ENCODE assay signal across 13 mouse cellular contexts in the genomic region with DNA sequence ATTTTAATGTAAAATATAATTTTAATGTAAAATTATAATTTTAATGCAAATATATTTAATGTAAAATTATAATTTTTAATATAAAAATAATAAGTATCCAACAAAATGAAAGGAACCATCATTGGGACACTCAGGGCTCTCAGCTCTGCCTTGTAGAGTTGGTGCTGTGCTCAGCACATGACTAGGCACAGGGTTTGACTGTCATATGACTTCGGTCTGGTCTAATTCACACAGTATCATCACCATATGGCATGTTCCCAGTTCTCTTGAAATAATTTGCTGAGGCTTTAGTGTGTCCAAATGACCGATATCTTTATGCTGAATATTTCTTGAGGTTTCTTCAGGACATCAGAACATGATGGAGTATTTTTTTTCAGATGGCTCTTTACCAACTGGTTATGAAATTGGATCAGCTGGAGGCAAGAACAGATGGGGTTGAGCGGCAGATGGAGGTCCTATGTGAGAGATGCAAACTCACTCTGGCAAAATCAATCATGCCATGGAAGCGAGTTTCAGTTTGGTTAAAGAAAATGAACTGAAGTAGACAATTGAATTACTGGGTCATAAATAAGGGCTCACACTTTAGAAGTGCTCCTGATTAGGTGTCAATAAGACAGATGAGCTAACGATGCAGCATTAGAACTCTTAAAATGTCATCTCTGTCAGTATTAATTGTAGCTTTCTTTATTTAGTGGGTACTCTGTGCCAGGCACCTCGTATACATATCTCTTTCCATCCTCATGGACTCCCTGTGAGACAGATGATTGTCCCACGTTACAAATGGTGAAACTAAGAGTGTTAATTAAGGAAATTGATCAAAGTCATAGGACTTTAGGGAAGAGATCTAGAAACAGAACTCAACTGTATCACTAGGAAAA.
A peak's percentile ranks its signal among the peaks of the same experiment; 100 is the strongest.
DNase-seq lines count a peak whose midpoint lies in the region; TF ChIP-seq lines count a peak whose summit lies in the region.
"Had no signal": no experiment of that assay in that cellular context is flagged by ENCODE, and none has a peak within 500 bp of the region (broad histone marks: within the 10 kb centered on the region; RNA-seq: fewer than 3 reads in every experiment).

No protein-coding gene starts in this region.

- no peak overlapping the region for H3K4me3 ChIP-seq in gastrocnemius, adult 2 months
- H3K4me3 ChIP-seq: limb, embryonic 12.5 days had no signal

- peak; percentile 55 for DNase-seq in cerebellum, adult 11 months
- peak; percentile 58 to 64 for DNase-seq in cerebellum, postnatal 36 days
- DNase-seq in layer of hippocampus, adult 11-12 months (ENCODE audit: low spot score) = peak; percentile 68
- peak; percentile 47 for DNase-seq in left cerebral cortex, postnatal 4 days
- no peak for DNase-seq in natural killer cell, adult 2 months (ENCODE audit: low spot score in 2 of 2)
- DNase-seq in B cell, adult 2 months = no peak
- no peak for DNase-seq in gastrocnemius, adult 2 months
- DNase-seq in kidney, adult 8-10 months = no peak
- DNase-seq: adrenal gland, postnatal 14 days; heart, postnatal 10 days; lung, postnatal 4 days; thymus, adult 2 months had no signal

- H3K27ac ChIP-seq in gastrocnemius, adult 2 months = no peak overlapping the region
- H3K27ac ChIP-seq: limb, embryonic 12.5 days had no signal

- TF ChIP-seq CTCF in gastrocnemius, adult 2 months (IDR thresholded peaks at IDR 0.05) = no peak

- intact Hi-C loops in left cerebral cortex, postnatal 4 days (cut with DNase I) = no loop called here
- intact Hi-C loops in gastrocnemius, adult 2 months (cut with DNase I) = no loop called here

Comparison
In these comparisons a context has a peak if more than half of its experiments do, and no peak if none do; other contexts are left out.
1. DNase-seq: peak in cerebellum, adult 11 months (single experiment), cerebellum, postnatal 36 days (2 of 2), layer of hippocampus, adult 11-12 months (single experiment) and left cerebral cortex, postnatal 4 days (single experiment); none in natural killer cell, adult 2 months (0 of 2), B cell, adult 2 months (0 of 2), gastrocnemius, adult 2 months (single experiment) and kidney, adult 8-10 months (0 of 2).